Mouse (Mus musculus) bone marrow, adult 2 months (tissue): ENCODE data around the gene Frrs1l.

Experiments used
- CTCF ChIP-seq: fragments of 200-500 bp; IDR thresholded peaks from 2 replicates; pipeline ENCODE4 v1.5.1; 2011; ENCODE audit warnings: low read length, control low read depth; ENCODE audit not compliant: control insufficient read depth, insufficient read depth
- POLR2A ChIP-seq: fragments of 200-500 bp; IDR thresholded peaks from 2 replicates; pipeline ENCODE4 v1.6.1; 2011; ENCODE audit warnings: low read depth, mild to moderate bottlenecking, control low read depth, low read length, borderline replicate concordance; ENCODE audit not compliant: control insufficient read depth

DNA sequence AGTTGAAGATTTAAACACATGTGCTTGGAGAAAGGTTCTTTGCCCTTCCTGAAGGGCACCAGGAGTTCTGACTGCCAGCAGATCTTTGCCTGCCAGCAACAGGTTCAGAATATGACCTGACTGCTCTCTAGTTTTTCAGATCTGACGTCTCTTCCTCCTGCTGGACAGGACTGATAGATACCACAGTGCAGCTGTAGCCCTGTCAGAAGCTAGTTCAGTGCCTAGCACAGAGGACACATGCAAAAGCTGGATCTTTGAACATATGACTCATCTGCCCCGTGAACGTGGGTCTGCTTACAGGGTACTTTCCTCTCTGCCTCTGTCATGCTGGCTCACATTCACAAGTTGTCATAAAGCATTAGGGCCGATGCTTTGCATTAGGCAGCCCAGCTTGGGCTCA is 45.9 kb downstream of the Frrs1l start:
- TF ChIP-seq POLR2A (no peak), CTCF (no peak)
